Mouse (Mus musculus) myocyte (in vitro differentiated cells): ENCODE data around the gene Crlf1.
A peak's percentile ranks its signal among the peaks of the same experiment; 100 is the strongest.

Experiments used
- CEBPB ChIP-seq: IDR thresholded peaks from 2 replicates; pipeline ENCODE4 v1.6.1; 2011; ENCODE audit warnings: mild to moderate bottlenecking, moderate library complexity; ENCODE audit not compliant: poor library complexity, insufficient read depth, severe bottlenecking
- E2F4 ChIP-seq: IDR thresholded peaks from one replicate; pipeline ENCODE4 v1.6.1; 2011; ENCODE audit warnings: mild to moderate bottlenecking, control low read depth, moderate library complexity; ENCODE audit not compliant: insufficient read depth
- MAX ChIP-seq: IDR thresholded peaks from one replicate; pipeline ENCODE4 v1.6.1; 2011; ENCODE audit warnings: low read depth, mild to moderate bottlenecking, control low read depth
- MYOG ChIP-seq, 3 experiments: IDR thresholded peaks; one replicate each; pipeline ENCODE4 v1.6.1; 2011; ENCODE audit warnings: control low read depth in 2 of 3, low read depth in 2 of 3, mild to moderate bottlenecking in 2 of 3; ENCODE audit not compliant: insufficient read length in 2 of 3, control insufficient read depth in 1 of 3, insufficient read depth in 1 of 3
- POLR2A ChIP-seq: IDR thresholded peaks from one replicate; pipeline ENCODE4 v1.6.1; 2011; ENCODE audit warnings: low read depth, mild to moderate bottlenecking, control low read depth, moderate library complexity; ENCODE audit not compliant: insufficient read length
- POLR2AphosphoS2 ChIP-seq: IDR thresholded peaks from one replicate; pipeline ENCODE4 v1.6.1; 2011; ENCODE audit warnings: low read depth, control low read depth; ENCODE audit not compliant: insufficient read length
- TCF12 ChIP-seq: IDR thresholded peaks from one replicate; pipeline ENCODE4 v1.6.1; 2011; ENCODE audit warnings: mild to moderate bottlenecking, control low read depth; ENCODE audit not compliant: poor library complexity, insufficient read depth, severe bottlenecking
- TCF3 ChIP-seq: IDR thresholded peaks from one replicate; pipeline ENCODE4 v1.6.1; 2011; ENCODE audit warnings: low read depth, control low read depth; ENCODE audit not compliant: insufficient read length
- USF1 ChIP-seq: IDR thresholded peaks from one replicate; pipeline ENCODE4 v1.6.1; 2011; ENCODE audit warnings: low read depth, mild to moderate bottlenecking, control low read depth, moderate library complexity

- TF ChIP-seq POLR2A (no peak), CEBPB (no peak), MYOG (IDR thresholded peaks at IDR 0.05; ENCODE audit: control insufficient read depth in 1 of 3, insufficient read depth in 1 of 3, insufficient read length in 2 of 3, low read depth in 2 of 3) (peak in 1 of 3 experiments; percentile 52), TCF3 (no peak), POLR2AphosphoS2 (no peak), TCF12 (no peak), MAX (no peak), E2F4 (no peak), USF1 (peak; percentile 81)
These were observed 12.9 kb downstream of the Crlf1 start for GRCm38 (mm10) chr8:70505698-70506327.
